Mouse (Mus musculus) cerebellum, adult (tissue): Measurements from ENCODE around the gene Tesc.

Experiments
- ATAC-seq: cut with Nextera tagmentation; 2 replicates; pipeline ENCODE4 v1.9.2; 2017; ENCODE audit warnings: mild to moderate bottlenecking, moderate library complexity, mixed read lengths; ENCODE audit not compliant: insufficient number of reproducible peaks, low FRiP score, low TSS enrichment

Tesc gene

GRCm38 (mm10) chr5:118011796-118012195 lies 15.7 kb upstream of the Tesc start:
- no peak for ATAC-seq

- peak; percentile 24; the same call in 1 of the 2 replicates for ATAC-seq
Observed at GRCm38 (mm10) chr5:118015028-118015427, 12.5 kb upstream of the Tesc start.

DNA sequence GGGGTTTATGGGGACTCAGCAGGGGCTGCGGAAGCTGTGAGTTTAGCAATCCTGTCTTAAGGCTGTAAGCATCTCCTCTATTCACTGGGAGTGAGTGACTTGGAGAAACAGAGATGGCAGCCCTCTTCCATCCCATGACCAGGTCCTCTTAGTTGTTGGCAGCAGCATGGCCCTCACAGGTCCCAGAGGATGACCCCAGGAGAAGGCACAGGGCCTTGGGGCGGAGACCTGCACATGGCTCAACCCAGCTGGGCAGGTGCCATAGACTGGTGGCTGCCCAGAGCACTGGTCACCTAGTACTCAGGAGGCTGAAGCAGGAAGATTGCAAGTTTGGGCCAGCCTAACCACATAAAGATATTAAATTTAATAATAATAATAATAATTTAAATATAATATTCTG lies 11.9 kb upstream of the Tesc start:
- no peak for ATAC-seq

GRCm38 (mm10) chr5:118017527-118017926 lies 10.0 kb upstream of the Tesc start:
- ATAC-seq: no peak

DNA sequence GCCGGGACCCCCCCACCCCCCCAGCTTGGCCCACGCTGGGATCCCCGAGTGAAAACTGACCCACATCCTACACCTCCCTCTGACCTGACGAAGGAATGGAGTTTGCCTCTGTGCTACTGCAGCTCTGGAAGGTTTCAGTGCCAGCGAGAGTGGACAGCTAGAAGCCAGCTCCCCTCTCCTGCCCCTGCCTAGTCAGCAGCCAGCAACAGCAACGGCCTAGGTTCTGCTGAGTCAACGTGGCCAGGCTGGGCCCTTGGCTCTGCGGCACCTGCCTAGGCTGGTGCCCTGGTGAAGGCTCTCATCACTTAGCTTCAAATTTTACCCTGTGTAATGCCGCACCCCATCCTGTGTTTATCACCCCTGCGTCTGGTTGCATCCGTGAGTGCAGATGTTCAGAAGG lies 7.6 kb upstream of the Tesc start:
- no peak for ATAC-seq

- no peak for ATAC-seq
Observed at GRCm38 (mm10) chr5:118023053-118023452, 4.5 kb upstream of the Tesc start.

GRCm38 (mm10) chr5:118025880-118026279 lies 1.7 kb upstream of the Tesc start:
- ATAC-seq: no peak

GRCm38 (mm10) chr5:118026343-118026742 lies 1.2 kb upstream of the Tesc start:
- no peak for ATAC-seq

DNA sequence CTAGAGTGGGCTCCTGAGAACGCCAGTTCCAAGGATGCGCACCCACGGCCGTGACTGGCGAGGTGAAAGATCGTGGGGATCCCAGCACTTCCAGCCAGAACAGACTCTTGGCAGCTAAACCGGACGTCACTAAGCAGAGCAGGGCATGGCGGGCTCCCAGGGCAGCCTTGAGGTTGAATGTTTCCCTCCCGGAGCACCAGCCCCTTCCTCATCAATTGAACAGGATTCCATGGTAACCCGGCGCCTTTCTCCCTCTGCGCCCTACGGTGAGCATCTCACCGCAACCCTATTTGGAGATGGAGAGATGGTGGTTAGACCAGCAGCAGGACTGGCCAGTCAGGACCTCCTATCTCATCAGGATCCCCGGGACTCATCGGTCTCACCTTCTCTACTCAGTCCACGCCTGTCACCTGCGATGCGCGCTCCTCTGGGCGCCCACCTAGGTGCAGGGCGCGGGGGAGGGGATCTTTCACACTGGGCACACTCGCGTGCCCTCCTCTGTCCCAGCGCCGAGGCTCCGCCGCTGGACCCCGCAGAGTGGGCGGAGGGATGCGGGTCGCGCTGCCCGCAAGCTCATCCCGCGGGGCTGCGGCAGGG lies 344 bp upstream of the Tesc start:
- ATAC-seq: no peak

DNA sequence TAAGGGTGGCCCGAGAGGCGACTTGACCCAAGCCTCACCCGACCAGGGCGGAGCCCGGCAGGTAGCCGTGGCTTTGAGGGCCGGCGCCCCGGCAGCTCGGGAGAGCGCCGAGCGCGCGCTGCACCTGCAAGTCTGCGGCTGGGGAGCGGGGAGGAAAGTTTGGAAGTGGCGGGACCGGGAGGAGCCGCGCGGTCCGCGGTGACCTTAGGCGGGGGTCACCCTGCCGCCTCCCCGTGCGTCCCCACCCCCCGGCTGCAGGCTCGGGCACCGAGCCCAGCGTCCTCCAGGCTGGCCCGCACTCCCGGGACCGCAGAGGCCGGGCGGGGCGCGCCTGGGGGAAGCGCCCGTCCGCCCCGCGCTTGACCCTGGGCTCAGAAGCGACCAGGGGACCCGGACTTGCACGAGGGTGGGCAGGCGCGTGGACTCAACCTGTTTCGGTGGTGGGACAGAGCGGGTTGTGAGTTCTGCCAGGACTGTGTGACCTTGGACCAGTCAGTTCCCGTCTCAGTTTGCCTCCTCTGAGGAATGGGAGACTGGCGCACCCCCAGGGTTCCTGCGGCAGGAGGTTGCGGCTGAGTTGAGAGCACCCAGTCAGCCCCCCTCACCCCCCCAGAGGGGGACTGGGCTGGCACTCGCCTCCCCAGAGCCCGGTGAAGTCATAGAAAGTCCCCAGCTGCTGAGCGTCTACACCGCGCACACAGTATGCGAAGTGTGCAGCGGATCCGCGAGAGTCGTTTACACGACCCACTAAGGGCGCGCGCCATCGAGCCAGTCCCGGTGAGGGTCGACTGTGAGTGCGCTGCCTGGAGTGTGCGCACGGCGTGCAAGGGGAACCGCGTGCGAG lies 870 bp downstream of the Tesc start:
- ATAC-seq: no peak

DNA sequence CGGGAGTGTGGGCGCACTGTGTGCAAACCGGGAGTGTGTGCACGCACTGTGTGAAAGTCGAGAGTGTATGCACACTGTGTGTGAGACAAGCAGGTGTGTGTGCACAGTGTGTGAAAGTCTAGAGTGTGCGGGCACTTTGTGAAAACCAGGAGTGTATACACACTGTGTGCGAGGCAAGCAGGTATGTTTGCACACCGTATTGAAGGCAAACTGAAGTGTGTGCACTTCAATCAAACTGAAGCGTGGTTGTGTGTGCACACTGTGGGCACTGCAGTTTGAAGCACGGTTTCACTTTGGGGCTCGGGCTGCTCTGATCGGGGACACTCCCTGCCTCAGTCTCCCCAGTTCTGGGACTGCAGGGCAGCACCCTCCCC lies 1.5 kb downstream of the Tesc start:
- no peak for ATAC-seq

GRCm38 (mm10) chr5:118029420-118029819 lies 1.9 kb downstream of the Tesc start:
- ATAC-seq: no peak

GRCm38 (mm10) chr5:118030022-118030675 lies 2.6 kb downstream of the Tesc start:
- ATAC-seq: no peak

DNA sequence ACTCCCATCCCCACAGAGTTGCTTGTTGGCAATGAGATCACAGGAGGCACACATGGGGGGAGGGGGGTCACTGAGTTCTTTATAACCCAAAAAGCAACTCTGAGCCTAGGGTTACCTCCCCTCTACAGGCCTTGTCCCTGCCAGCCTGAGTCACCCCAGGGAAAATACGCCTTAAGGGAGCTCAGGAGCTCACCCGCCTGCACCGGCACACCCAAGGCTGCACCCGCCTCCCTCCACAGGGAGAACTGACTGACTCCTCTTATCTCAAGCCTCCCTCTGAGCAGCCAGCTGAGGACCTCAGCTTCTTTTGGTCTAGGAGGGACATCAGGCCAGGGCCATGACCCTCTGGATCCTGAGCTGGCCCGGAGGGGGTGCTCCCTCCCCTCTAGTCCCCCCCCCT lies 3.5 kb downstream of the Tesc start:
- no peak for ATAC-seq

DNA sequence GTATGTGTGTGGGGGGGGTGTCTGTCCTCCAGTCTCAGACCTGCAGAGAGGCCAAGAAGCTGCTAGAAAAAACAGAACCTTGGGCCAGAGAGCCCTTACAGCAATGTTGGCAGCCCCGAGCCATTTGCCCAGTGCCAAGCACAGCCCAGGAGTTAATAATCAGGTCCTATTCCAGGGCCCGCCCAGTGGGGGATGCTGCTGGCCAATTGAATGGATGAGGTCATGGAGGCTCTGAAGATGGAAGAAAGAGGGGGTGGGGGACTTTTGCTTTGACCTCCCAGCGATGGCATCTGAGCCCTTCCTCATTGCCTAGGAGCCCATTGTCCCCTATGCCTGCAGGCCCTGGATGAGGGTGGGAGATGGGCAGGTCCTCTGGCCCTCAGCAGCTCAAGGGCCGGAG lies 4.0 kb downstream of the Tesc start:
- no peak for ATAC-seq

DNA sequence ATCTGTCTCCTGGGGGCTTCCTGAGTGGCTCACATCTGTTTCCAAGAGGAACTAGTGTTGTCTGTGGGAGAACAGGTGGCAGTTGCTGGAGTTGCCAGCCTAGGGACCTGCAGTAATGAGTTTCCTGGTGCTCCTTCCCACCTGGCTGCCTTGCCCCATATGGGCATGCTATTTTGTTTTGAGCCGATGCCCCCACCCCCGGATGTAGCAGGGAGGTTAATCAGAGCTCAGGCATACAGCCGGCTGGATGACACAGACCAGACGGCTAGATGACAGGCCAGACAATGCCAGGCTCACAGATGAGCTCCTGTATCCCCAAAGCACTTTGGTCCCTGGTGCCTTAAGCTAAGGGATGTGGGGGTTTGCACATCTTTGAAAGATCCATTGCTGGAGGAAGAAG lies 5.8 kb downstream of the Tesc start:
- 0 out of 2 replicates have a peak, but pooled peaks have one; percentile 12 for ATAC-seq

- ATAC-seq: no peak
Observed at GRCm38 (mm10) chr5:118033740-118034139, 6.2 kb downstream of the Tesc start.

DNA sequence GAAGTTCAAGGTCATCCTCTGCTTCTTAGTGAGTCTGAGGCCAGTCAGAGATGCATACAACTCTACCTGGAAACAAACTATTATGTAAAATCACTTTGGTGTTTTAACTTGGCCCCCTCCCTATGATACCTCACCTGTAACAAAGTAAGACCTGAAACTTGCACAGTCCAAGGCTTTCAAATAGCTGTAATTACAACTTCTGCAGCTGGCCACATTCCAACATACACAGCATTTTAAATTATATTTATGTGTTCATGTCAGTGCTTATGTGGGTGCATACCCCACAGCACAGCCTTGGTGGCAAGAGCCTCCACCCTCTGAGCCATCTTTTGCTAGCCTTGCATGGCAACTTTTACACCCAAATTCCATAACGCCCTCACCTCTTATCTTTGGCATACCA lies 7.1 kb downstream of the Tesc start:
- no peak for ATAC-seq

GRCm38 (mm10) chr5:118035786-118036185 lies 8.2 kb downstream of the Tesc start:
- ATAC-seq: no peak

DNA sequence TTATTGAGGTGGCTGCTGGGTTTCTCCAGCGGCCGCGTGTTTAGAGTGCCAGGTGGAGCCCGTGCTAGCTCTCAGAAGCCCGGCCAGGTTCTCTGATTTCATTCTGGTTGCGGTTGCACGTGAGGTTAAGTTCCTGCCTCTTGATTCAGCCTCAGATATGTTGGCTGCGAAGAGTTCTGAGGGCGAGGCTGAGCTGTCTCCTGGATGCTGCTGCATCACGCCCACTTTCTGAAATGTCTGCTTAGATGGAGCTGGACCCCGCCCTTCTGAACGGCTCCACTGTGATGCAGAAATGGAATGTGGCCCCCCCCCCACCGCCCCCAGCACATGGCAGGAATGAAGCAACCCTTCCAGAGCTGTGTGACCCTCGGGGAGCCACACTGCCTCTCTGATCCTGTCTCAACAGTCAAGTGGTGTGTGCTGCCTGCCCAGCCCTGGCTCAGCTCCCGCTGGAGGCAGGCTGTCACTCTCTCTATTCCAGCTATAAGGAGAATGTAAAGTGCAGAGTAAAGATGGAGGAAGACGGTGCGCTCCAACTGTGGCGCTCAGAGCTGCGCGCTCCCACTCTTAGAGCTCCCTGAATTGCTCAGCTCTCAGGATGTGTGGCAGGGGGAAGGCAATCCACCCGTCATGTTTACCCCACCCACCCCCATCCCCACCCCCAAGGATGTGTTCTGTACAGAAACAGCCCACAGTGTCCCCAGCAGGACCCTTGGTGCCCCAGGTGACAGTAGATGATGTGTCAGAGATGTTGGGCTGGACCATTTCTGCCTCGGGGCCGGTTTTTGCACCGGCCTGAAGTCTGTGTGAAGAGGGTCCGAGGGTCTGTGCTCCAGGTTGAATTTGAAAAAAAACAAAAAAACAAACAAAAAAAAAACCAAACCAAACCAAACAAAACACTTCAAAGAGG lies 9.6 kb downstream of the Tesc start:
- no peak for ATAC-seq
